Mouse (Mus musculus): ENCODE data around the gene Laptm5.

- TF ChIP-seq CTCF (IDR thresholded peaks at IDR 0.05; ENCODE audit: extremely low read depth, insufficient read depth, insufficient read length, insufficient replicate concordance) (no peak), POLR2A (IDR thresholded peaks at IDR 0.05; ENCODE audit: low read depth, low read length) (no peak)
These were observed 4.6 kb downstream of the Laptm5 start for GRCm38 (mm10) chr4:130917564-130917963.
